Mouse (Mus musculus): ENCODE measurements around the gene Akap7.

Gene Akap7

GRCm38 (mm10) chr10:25298264-25298671, 9.4 kb downstream of the Akap7 start:
- DNase-seq (ENCODE audit: extremely low read depth, low read depth), result no peak

GRCm38 (mm10) chr10:25297666-25298263, 9.9 kb downstream of the Akap7 start:
- no peak for DNase-seq (ENCODE audit: extremely low read depth, low read depth)

GRCm38 (mm10) chr10:25296657-25297369, 10.9 kb downstream of the Akap7 start:
- DNase-seq (ENCODE audit: extremely low read depth, low read depth), result no peak

GRCm38 (mm10) chr10:25296286-25296656, 11.4 kb downstream of the Akap7 start:
- DNase-seq (ENCODE audit: extremely low read depth, low read depth), result no peak

GRCm38 (mm10) chr10:25295836-25296235, 11.8 kb downstream of the Akap7 start:
- no peak for DNase-seq (ENCODE audit: extremely low read depth, low read depth)

- DNase-seq (ENCODE audit: extremely low read depth, low read depth), result no peak
These were observed 12.7 kb downstream of the Akap7 start for GRCm38 (mm10) chr10:25294999-25295398.

GRCm38 (mm10) chr10:25293796-25294195, 13.9 kb downstream of the Akap7 start:
- DNase-seq (ENCODE audit: extremely low read depth, low read depth), result no peak

- no peak for DNase-seq (ENCODE audit: extremely low read depth, low read depth)
These were observed 16.6 kb downstream of the Akap7 start for GRCm38 (mm10) chr10:25291053-25291452.

- DNase-seq (ENCODE audit: extremely low read depth, low read depth), result no peak
These were observed 22.4 kb downstream of the Akap7 start for GRCm38 (mm10) chr10:25285100-25285811.

GRCm38 (mm10) chr10:25284427-25285099, 23.1 kb downstream of the Akap7 start:
- DNase-seq (ENCODE audit: extremely low read depth, low read depth), result no peak

- no peak for DNase-seq (ENCODE audit: extremely low read depth, low read depth)
These were observed 24.3 kb downstream of the Akap7 start for GRCm38 (mm10) chr10:25283397-25283796.

- DNase-seq (ENCODE audit: extremely low read depth, low read depth), result no peak
These were observed 27.5 kb downstream of the Akap7 start for GRCm38 (mm10) chr10:25280141-25280540.

- no peak for DNase-seq (ENCODE audit: extremely low read depth, low read depth)
These were observed 28.3 kb downstream of the Akap7 start for GRCm38 (mm10) chr10:25279406-25279805.

- DNase-seq (ENCODE audit: extremely low read depth, low read depth), result no peak
These were observed 32.2 kb downstream of the Akap7 start for GRCm38 (mm10) chr10:25275492-25275891.

- DNase-seq (ENCODE audit: extremely low read depth, low read depth), result no peak
These were observed 32.9 kb downstream of the Akap7 start for GRCm38 (mm10) chr10:25274621-25275330.

GRCm38 (mm10) chr10:25273731-25274130, 33.9 kb downstream of the Akap7 start:
- no peak for DNase-seq (ENCODE audit: extremely low read depth, low read depth)

GRCm38 (mm10) chr10:25271756-25272155, 35.9 kb downstream of the Akap7 start:
- DNase-seq (ENCODE audit: extremely low read depth, low read depth), result no peak

- DNase-seq (ENCODE audit: extremely low read depth, low read depth), result no peak
These were observed 36.5 kb downstream of the Akap7 start for GRCm38 (mm10) chr10:25271207-25271606.

GRCm38 (mm10) chr10:25268476-25269351, 39.0 kb downstream of the Akap7 start:
- DNase-seq (ENCODE audit: extremely low read depth, low read depth), result no peak

- no peak for DNase-seq (ENCODE audit: extremely low read depth, low read depth)
These were observed 46.5 kb downstream of the Akap7 start for GRCm38 (mm10) chr10:25261176-25261575.

Data from MEL-GATA-1-ER (cell line).